Mouse (Mus musculus) forebrain, embryonic 11.5 days (tissue): ENCODE data around the gene Ubap2. TPM values are rescaled to one million over a fixed set of nuclear protein-coding genes. Genes with fewer than 3 reads are reported as not detected.

Source experiments
- ATAC-seq: fragments of 200-750 bp; cut with Nextera tagmentation; replicated peaks from 2 replicates; pipeline ENCODE4 v1.8.0; 2017; ENCODE audit warnings: moderate TSS enrichment; ENCODE audit not compliant: low FRiP score
- DNase-seq: peaks from one replicate; pipeline ENCODE4 v3.0.0-alpha.2; 2017; ENCODE audit warnings: low spot score
- H3K27ac ChIP-seq: fragments of 300-500 bp; sonication (generic); 2 replicates; pipeline ENCODE4 v1.5.1; 2014; ENCODE audit warnings: low read depth, low read length
- H3K27me3 ChIP-seq: fragments of 300-500 bp; sonication (generic); 2 replicates; pipeline ENCODE4 v1.6.1; 2014; ENCODE audit warnings: mild to moderate bottlenecking, low read length, mixed read lengths; ENCODE audit not compliant: control insufficient read depth, insufficient read depth
- H3K36me3 ChIP-seq: fragments of 300-500 bp; sonication (generic); 2 replicates; pipeline ENCODE4 v1.6.1; 2014; ENCODE audit warnings: mild to moderate bottlenecking, low read length, moderate library complexity, mixed read lengths; ENCODE audit not compliant: control insufficient read depth, insufficient read depth
- H3K4me1 ChIP-seq: fragments of 300-500 bp; sonication (generic); replicated peaks from 2 replicates; pipeline ENCODE4 v1.6.1; 2014; ENCODE audit warnings: low read length, mixed read lengths; ENCODE audit not compliant: control insufficient read depth, insufficient read depth
- H3K4me2 ChIP-seq: fragments of 300-500 bp; sonication (generic); 2 replicates; pipeline ENCODE4 v1.6.1; 2014; ENCODE audit warnings: low read depth, mild to moderate bottlenecking, low read length, moderate library complexity, mixed read lengths; ENCODE audit not compliant: severe bottlenecking
- H3K4me3 ChIP-seq: fragments of 300-500 bp; sonication (generic); 2 replicates; pipeline ENCODE4 v1.5.1; 2014; ENCODE audit warnings: low read depth, low read length
- H3K9ac ChIP-seq: fragments of 300-500 bp; sonication (generic); 2 replicates; pipeline ENCODE4 v1.6.1; 2014; ENCODE audit warnings: low read length
- H3K9me3 ChIP-seq: fragments of 300-500 bp; sonication (generic); 2 replicates; pipeline ENCODE4 v1.6.1; 2016; ENCODE audit warnings: low read length, mixed read lengths; ENCODE audit not compliant: control insufficient read depth
- WGBS: fragments of 180-500 bp; shearing (Covaris S2); extraction: QIAGEN DNeasy Blood & Tissue Kit; methylation state at CpG from one replicate; pipeline ENCODE4 v1.1.7; 2014; 5-methylcytosine and 5-hydroxymethylcytosine counted together
- polyA plus RNA-seq: library from polyadenylated mRNA; unstranded; fragments of >200 nt; fragmentation: Nextera tagmentation; extraction: Ambion mirVana; gene quantifications from 2 replicates; pipeline ENCODE4 v1.2.1, GENCODE M21; 2014

Gene Ubap2
- polyA plus RNA-seq, 1 experiment from 2014 or later, result 97.3 TPM

DNA sequence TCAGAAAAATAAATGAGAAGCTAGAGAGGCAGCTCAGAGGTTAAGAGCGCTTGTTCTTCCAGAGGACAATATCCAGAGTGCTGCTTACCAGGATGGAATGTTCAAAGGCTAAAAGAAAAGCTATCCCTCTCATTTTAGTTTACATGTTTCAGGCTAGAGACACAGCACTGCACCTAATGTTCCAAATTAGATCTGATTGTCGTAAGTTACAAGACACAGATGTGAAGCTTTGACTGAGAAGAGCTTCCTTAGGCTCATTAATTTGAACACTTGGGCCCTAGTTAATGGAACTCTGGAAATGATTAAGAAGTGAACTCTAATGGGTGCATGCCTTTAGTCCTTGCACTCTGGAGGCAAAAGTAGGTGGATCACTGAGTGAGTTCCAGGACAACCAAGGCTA lies 21.2 kb downstream of the Ubap2 start:
- Histone ChIP-seq H3K9ac (no peak overlapping the region), H3K4me3 (no peak overlapping the region), H3K4me2 (no peak overlapping the region), H3K4me1 (no peaks in the 10 kb centered on the region), H3K36me3 (peaks cover 2% of the 10 kb centered on the region; the same call in 1 of the 2 replicates), H3K9me3 (no peaks in the 10 kb centered on the region), H3K27me3 (no peaks in the 10 kb centered on the region), H3K27ac (no peak overlapping the region)
- DNase-seq (no peak), ATAC-seq (no peak)
- WGBS, result 93% methylated on average over 2 of the region's 2 CpGs

DNA sequence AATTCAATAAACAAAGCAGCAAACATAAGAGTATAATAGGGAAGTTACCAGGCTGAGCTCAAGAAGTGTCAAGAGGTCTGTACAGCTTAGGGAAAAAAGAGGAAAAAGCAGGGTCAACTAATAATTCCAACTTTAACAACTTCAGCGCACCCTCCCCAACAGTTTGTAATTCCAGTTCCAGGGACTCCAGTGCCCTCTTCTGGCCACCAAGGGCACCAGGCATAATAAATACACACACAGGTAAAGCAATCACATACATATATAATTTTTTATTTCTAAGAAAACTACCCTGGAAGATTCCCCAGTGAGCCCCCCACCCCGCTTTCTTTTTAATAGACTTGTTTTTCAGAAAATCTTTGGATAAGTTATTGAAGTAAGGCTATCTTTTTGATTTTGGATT lies 29.5 kb downstream of the Ubap2 start:
- Histone ChIP-seq H3K36me3 (peaks cover 6% of the 10 kb centered on the region; the same call in 1 of the 2 replicates), H3K4me1 (no peaks in the 10 kb centered on the region), H3K27me3 (no peaks in the 10 kb centered on the region), H3K4me2 (no peak overlapping the region), H3K27ac (no peak overlapping the region), H3K4me3 (no peak overlapping the region), H3K9me3 (no peaks in the 10 kb centered on the region), H3K9ac (no peak overlapping the region)
- no peak for DNase-seq
- WGBS, result 89% methylated on average over 2 of the region's 2 CpGs
- no peak for ATAC-seq

DNA sequence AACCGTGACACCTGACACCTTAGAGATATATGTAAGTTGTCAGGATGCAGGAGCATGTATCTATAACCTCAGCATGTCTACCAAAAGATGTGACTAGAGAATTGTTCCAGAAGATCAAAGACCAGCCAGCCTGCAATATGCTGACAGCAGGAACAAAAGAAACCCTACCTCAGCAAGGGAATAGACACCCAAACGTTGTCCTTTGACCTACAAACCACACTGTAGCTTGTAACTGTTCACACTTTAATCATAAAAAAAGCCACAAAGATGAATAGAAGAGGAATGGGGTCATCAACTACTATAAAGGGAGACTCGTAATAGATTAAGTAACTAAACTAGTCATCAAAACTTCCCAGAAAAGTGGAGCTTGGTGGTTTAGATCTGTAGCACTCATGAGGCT lies 34.0 kb downstream of the Ubap2 start:
- ATAC-seq, result no peak
- Histone ChIP-seq H3K4me1 (no peaks in the 10 kb centered on the region), H3K4me3 (no peak overlapping the region), H3K27me3 (no peaks in the 10 kb centered on the region), H3K27ac (no peak overlapping the region), H3K4me2 (no peak overlapping the region), H3K9ac (no peak overlapping the region), H3K36me3 (no peaks in the 10 kb centered on the region), H3K9me3 (no peaks in the 10 kb centered on the region)
- no peak for DNase-seq
- WGBS, result 87% methylated on average over 3 of the region's 3 CpGs

DNA sequence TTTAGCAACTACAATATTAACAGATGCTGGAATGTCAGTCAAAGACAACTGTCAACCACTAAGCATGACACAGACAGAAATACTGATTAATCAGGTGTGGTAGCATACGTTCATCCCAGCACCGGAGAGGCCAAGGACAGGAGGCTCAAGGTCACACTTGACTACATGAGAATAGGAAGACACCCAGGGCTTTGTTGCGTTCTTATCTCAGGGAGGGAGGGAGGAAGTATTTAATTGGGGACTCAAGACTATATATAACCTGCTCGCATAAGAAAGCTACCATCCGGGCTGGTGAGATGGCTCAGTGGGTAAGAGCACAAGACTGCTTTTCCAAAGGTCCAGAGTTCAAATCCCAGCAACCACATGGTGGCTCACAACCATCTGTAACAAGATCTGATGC lies 39.3 kb downstream of the Ubap2 start:
- DNase-seq, result no peak
- 94% methylated on average over 5 of the region's 5 CpGs for WGBS

DNA sequence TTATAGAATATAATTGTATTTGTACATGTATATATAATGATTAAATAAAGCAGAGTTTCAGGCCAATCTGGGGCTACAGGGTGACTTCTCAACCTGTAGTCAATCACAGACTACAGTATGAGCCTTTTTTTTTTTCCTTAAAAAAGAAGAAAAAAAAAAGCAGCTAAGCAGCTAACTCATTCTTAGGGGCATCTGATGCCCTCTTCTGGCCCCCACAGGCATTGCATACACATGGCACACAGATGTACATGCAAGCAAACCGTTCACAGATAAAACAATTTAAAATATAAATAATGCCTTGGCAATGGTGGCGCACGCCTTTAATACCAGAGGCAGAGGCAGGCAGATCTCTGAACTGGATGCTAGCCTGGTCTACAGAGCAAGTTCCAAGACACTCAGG lies 48.6 kb downstream of the Ubap2 start:
- H3K4me1 ChIP-seq, result no peaks in the 10 kb centered on the region
- no peak overlapping the region for H3K27ac ChIP-seq
- WGBS, result 89% methylated on average over 3 of the region's 3 CpGs
- DNase-seq (peak; percentile 59), ATAC-seq (no peak)
- no peaks in the 10 kb centered on the region for H3K27me3 ChIP-seq
- peaks cover 12% of the 10 kb centered on the region; the same call in 1 of the 2 replicates for H3K36me3 ChIP-seq
- no peak overlapping the region for H3K4me2 ChIP-seq
- H3K9ac ChIP-seq, result no peak overlapping the region
- no peaks in the 10 kb centered on the region for H3K9me3 ChIP-seq
- no peak overlapping the region for H3K4me3 ChIP-seq

More for the DNA sequence above, 39.3 kb downstream of the Ubap2 start:
- peaks cover 7% of the 10 kb centered on the region for H3K36me3 ChIP-seq
- no peaks in the 10 kb centered on the region for H3K9me3 ChIP-seq
- ATAC-seq, result no peak
- H3K4me2 ChIP-seq, result no peak overlapping the region
- H3K27me3 ChIP-seq, result no peaks in the 10 kb centered on the region
- H3K4me3 ChIP-seq, result no peak overlapping the region
- H3K4me1 ChIP-seq, result no peaks in the 10 kb centered on the region
- H3K27ac ChIP-seq, result no peak overlapping the region
- H3K9ac ChIP-seq, result no peak overlapping the region

DNA sequence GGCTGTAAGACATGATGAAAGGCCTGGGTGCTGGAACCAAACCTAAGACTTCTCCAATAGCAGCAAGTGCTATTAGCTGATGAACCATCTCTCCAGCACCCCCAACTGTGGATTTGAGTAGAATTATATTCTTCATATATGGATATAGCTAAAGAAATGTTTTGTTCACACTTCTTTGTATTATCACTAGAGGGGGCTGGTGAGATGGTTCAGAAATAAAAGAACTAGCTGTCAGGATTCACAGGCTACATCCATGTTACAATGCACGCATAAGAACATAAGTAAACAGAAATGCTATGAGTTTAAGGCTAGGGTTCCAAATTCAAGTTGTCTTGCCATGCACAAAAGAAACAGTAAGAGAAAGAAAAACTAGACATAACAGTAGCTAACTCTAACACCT lies 49.5 kb downstream of the Ubap2 start:
- peaks cover 15% of the 10 kb centered on the region; the same call in 1 of the 2 replicates for H3K36me3 ChIP-seq
- DNase-seq (no peak), ATAC-seq (no peak)
- no peaks in the 10 kb centered on the region for H3K27me3 ChIP-seq
- no peaks in the 10 kb centered on the region for H3K9me3 ChIP-seq
- 92% methylated on average over 1 of the region's 1 CpGs for WGBS
- no peak overlapping the region for H3K4me3 ChIP-seq
- no peaks in the 10 kb centered on the region for H3K4me1 ChIP-seq
- no peak overlapping the region for H3K27ac ChIP-seq
- no peak overlapping the region for H3K9ac ChIP-seq
- no peak overlapping the region for H3K4me2 ChIP-seq

DNA sequence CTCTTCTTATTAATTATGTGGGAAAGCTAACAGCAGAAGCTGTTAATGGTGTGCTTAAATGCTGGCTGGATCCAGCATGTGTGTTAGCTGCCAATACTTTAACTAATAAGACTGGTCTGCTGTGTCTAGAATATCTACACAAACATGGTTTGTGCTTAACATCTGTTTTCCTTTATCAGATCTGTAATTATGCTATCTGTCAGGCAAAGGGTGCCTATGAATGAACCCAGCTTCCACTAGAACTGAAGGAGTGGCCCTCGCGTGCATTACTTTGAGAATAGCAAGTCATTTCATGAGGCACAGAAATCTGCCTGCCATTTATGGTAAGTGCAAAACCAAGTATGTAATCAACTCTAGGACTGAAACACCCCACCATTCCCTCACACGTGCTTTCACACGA lies 66.9 kb downstream of the Ubap2 start:
- Histone ChIP-seq H3K27me3 (no peaks in the 10 kb centered on the region), H3K4me1 (no peaks in the 10 kb centered on the region), H3K4me3 (no peak overlapping the region), H3K36me3 (peaks cover 23% of the 10 kb centered on the region; the same call in 1 of the 2 replicates), H3K9me3 (no peaks in the 10 kb centered on the region), H3K4me2 (no peak overlapping the region), H3K9ac (no peak overlapping the region), H3K27ac (no peak overlapping the region)
- DNase-seq, result no peak
- ATAC-seq, result no peak
- WGBS, result 92% methylated on average over 4 of the region's 4 CpGs

DNA sequence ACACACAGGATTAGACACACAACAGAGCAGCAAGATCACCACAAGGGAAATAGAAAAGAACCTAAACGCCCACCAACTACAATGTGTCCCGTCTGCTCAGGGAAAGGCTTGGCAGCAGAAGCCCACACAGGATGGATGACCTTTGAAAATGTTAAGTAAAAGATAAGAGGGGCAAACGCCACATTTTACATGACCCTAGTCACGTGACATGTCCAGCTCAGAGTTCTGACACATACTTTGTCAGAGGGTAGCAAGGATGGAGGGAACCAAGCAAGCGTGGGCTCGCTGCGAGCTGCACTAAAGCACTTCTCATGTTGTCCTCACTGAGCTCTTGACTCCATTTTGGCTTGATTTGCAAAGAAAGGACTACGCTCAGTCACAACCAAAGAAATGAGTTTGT lies 69.2 kb downstream of the Ubap2 start:
- no peaks in the 10 kb centered on the region for H3K4me1 ChIP-seq
- no peak overlapping the region for H3K4me2 ChIP-seq
- no peaks in the 10 kb centered on the region for H3K9me3 ChIP-seq
- H3K9ac ChIP-seq, result no peak overlapping the region
- H3K36me3 ChIP-seq, result peaks cover 29% of the 10 kb centered on the region
- no peak overlapping the region for H3K4me3 ChIP-seq
- DNase-seq (no peak), ATAC-seq (no peak)
- H3K27ac ChIP-seq, result no peak overlapping the region
- WGBS, result 89% methylated on average over 8 of the region's 8 CpGs
- H3K27me3 ChIP-seq, result no peaks in the 10 kb centered on the region

DNA sequence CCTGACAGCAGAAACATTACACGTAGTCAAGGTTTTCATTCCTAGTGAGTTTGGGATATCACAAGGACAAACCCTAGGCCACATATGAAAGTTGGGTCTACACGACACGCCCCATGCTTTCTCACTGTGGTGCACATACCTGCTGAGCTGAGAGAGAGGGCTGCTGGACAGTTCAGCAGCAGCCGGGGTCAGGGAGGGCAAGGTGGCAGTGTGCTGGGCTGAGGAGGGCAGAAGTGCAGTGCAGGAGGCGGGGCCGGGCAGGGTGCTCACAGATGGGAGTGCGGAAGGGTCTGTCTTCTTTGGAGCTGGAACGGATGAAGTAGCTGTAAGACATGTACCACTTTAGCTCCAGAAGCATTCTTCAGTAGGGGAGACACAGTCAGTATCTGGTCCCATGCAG lies 72.8 kb downstream of the Ubap2 start:
- peaks cover 34% of the 10 kb centered on the region for H3K36me3 ChIP-seq
- DNase-seq (no peak), ATAC-seq (no peak)
- 93% methylated on average over 8 of the region's 8 CpGs for WGBS
- no peaks in the 10 kb centered on the region for H3K9me3 ChIP-seq
- H3K4me3 ChIP-seq, result no peak overlapping the region
- H3K4me2 ChIP-seq, result no peak overlapping the region
- H3K4me1 ChIP-seq, result no peaks in the 10 kb centered on the region
- H3K27me3 ChIP-seq, result no peaks in the 10 kb centered on the region
- no peak overlapping the region for H3K27ac ChIP-seq
- H3K9ac ChIP-seq, result no peak overlapping the region
